Mouse (Mus musculus): ENCODE data around the gene Twist1. TPM values are rescaled to one million over a fixed set of nuclear protein-coding genes. Genes with fewer than 3 reads are reported as not detected.
A peak's percentile ranks its signal among the peaks of the same experiment; 100 is the strongest.

Twist1 gene
- polyA plus RNA-seq, 2 experiments, result 69.7 to 259 TPM

DNA sequence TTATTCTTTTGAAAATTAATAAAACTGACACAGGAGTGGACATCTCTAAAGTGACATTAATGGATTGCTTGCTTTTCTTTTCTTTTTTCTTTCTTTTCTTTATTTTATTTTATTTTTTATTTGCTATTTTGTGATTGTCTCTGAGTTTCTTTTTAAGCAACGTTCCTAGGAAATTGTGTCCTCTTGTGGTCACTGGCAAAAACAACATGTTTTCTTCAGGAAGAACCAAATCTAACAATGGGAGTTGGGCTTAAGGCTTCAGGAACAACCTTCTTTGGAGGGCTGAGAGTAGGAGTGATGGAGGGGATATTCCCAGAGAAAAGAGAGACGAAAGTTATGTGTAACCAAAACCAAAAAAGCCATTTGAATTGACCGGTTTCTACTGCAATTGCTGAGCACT, 4.6 kb upstream of the Twist1 start:
- ATAC-seq (ENCODE audit: low FRiP score, low read depth) (no peak), DNase-seq (ENCODE audit: low spot score) (no peak)
- H3K27ac ChIP-seq (replicated peaks; ENCODE audit: low read depth, low read length), result no peak overlapping the region
- no peaks in the 10 kb centered on the region for H3K36me3 ChIP-seq (ENCODE audit: control insufficient read depth, insufficient read depth, low read length)
- H3K27me3 ChIP-seq (ENCODE audit: control insufficient read depth, insufficient read depth, low read length), result no peaks in the 10 kb centered on the region; the same call in 1 of the 2 replicates
- WGBS, result 6% methylated on average over 3 of the region's 3 CpGs
- no peak for TF ChIP-seq POLR2A (IDR thresholded peaks at IDR 0.05; ENCODE audit: borderline replicate concordance, extremely low read depth, insufficient read depth, insufficient read length)
- no peak overlapping the region for H3K4me3 ChIP-seq (replicated peaks; ENCODE audit: low read length)
- no peak overlapping the region for H3K4me2 ChIP-seq (replicated peaks; ENCODE audit: low read depth, low read length, severe bottlenecking)
- no peaks in the 10 kb centered on the region for H3K9me3 ChIP-seq (ENCODE audit: control insufficient read depth, low read length)
- peaks cover 4% of the 10 kb centered on the region; the same call in 1 of the 2 replicates for H3K4me1 ChIP-seq (ENCODE audit: control insufficient read depth, insufficient read depth, low read length)
- H3K9ac ChIP-seq (ENCODE audit: low read depth, low read length, severe bottlenecking), result no peak overlapping the region

DNA sequence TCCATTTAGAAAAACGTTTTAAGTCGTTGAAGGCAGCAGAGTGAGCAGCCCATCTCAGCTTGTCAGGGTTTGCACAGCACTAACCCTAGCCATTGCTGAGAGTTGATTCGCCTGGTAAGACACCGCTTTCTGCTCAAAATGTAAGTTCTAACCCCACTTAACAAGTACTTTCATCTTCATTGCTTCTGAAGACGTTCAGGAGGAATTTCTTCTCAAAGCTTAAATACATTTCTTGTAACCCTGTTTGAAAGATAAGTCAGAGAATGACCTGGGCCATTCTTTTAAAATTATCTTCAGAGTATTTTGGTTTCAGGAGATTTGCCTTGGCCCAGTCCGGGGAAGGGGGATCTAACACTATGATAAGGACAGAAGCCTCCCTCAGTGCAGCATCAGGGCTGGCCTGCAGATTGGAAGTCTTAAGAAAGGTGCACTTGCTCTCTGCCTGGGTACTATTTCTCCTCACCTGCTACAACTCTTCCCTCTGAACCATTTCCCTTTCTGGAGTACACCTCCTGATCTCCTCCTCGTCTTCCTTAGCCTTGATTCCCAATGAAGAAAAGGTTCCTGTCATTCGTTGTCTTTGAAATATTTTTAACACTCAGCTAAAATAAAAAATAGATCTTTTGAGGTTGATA, 2.4 kb upstream of the Twist1 start:
- Histone ChIP-seq H3K27ac (replicated peaks; ENCODE audit: low read depth, low read length) (no peak overlapping the region), H3K36me3 (ENCODE audit: control insufficient read depth, insufficient read depth, low read length) (peaks cover 4% of the 10 kb centered on the region; the same call in 1 of the 2 replicates), H3K4me3 (replicated peaks; ENCODE audit: low read length) (no peak overlapping the region; the same call in 1 of the 2 replicates), H3K9ac (ENCODE audit: low read depth, low read length, severe bottlenecking) (no peak overlapping the region), H3K4me1 (ENCODE audit: control insufficient read depth, insufficient read depth, low read length) (peaks cover 4% of the 10 kb centered on the region; the same call in 1 of the 2 replicates), H3K9me3 (ENCODE audit: control insufficient read depth, low read length) (no peaks in the 10 kb centered on the region), H3K4me2 (replicated peaks; ENCODE audit: low read depth, low read length, severe bottlenecking) (peak overlapping the region; percentile 72; the same call in 1 of the 2 replicates), H3K27me3 (ENCODE audit: control insufficient read depth, insufficient read depth, low read length) (no peaks in the 10 kb centered on the region; the same call in 1 of the 2 replicates)
- ATAC-seq (ENCODE audit: low FRiP score, low read depth) (no peak), DNase-seq (ENCODE audit: low spot score) (no peak)
- no peak for TF ChIP-seq POLR2A (IDR thresholded peaks at IDR 0.05; ENCODE audit: borderline replicate concordance, extremely low read depth, insufficient read depth, insufficient read length)
- WGBS, result 32% methylated on average over 8 of the region's 8 CpGs

DNA sequence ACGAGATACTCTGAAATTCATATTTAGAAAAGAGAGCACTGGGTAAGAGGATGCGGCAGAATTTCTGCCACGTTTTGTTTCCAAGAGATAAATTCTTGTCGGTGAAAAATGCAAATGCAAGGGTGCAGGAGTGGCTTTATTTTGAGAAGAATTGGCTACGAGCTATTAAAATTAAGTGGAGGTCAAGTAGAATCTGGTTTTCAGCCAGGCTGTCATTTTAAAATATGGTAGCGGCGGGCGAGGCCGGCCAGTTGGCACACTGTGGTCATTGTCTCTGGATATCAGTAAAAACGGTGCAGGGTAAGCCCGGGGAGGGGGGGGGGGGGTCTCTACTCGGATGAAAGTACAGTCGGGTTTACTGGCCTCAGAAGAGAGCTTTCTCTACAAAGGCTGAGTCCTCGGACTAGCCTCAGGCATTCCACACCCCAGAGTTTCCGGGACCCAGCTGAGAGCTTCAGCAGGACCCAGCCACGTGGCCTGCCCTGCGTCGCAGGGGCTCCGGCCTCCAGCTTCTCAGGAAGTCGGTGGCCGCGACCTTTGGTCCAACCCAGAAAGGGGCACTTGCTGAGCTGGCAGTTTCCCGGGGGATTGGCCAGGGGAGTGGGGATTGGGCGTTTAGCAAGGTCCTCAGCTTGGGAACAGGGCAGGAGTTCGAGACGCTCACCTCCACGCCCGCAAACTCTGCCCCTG, 1.7 kb upstream of the Twist1 start:
- Histone ChIP-seq H3K9me3 (ENCODE audit: control insufficient read depth, low read length) (no peaks in the 10 kb centered on the region), H3K4me2 (replicated peaks; ENCODE audit: low read depth, low read length, severe bottlenecking) (peak overlapping the region; percentile 72), H3K4me3 (replicated peaks; ENCODE audit: low read length) (peak overlapping the region; percentile 93), H3K36me3 (ENCODE audit: control insufficient read depth, insufficient read depth, low read length) (peaks cover 4% of the 10 kb centered on the region; the same call in 1 of the 2 replicates), H3K4me1 (ENCODE audit: control insufficient read depth, insufficient read depth, low read length) (peaks cover 4% of the 10 kb centered on the region; the same call in 1 of the 2 replicates), H3K27me3 (ENCODE audit: control insufficient read depth, insufficient read depth, low read length) (no peaks in the 10 kb centered on the region; the same call in 1 of the 2 replicates), H3K27ac (replicated peaks; ENCODE audit: low read depth, low read length) (peak overlapping the region; percentile 58), H3K9ac (ENCODE audit: low read depth, low read length, severe bottlenecking) (peak overlapping the region; percentile 99)
- TF ChIP-seq POLR2A (IDR thresholded peaks at IDR 0.05; ENCODE audit: borderline replicate concordance, extremely low read depth, insufficient read depth, insufficient read length), result no peak
- DNase-seq (ENCODE audit: low spot score) (no peak), ATAC-seq (ENCODE audit: low FRiP score, low read depth) (no peak)
- WGBS, result 5% methylated on average over 25 of the region's 28 CpGs

DNA sequence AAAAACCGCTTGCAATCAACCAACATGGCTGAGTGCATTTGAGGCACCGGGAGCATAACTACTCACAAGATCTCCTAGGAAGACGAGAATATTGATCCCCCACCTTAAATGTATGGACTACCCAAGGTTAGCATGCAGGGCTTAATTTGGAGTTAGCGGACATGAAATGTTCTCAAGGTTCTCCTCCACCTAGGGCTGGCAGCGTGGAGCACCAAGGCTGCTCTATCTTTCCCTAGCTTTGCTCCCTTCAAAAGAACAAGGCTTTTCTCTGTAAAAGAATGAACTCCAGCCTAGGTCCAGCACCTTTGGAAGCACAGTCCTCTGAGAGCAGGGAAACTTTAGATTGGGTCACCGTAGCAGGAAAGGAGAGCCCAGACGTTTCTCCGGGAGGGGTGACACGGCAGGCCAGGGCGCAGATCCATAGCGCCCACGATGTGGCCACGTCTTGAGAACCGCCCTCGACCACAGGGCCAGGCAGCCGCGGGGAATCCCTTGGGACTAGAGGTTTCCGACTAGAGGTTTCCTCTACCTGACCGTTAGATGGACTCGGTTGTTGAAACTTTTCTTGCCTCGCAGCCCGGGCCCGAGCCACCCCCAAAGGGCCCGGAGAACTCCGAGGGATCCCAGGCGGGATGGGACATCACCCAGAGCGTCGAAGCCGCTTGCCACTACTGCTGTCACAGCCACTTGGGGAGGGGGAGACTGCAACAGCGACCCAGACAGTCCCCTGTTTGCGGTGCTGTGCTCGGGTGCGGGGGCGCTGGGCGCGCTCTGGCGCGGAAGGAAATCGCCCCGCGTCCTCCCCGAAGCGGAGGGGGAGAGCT, 683 bp upstream of the Twist1 start:
- Histone ChIP-seq H3K9me3 (ENCODE audit: control insufficient read depth, low read length) (no peaks in the 10 kb centered on the region), H3K4me2 (replicated peaks; ENCODE audit: low read depth, low read length, severe bottlenecking) (peak overlapping the region; percentile 72), H3K27ac (replicated peaks; ENCODE audit: low read depth, low read length) (peak overlapping the region; percentile 99), H3K9ac (ENCODE audit: low read depth, low read length, severe bottlenecking) (peak overlapping the region; percentile 99), H3K4me3 (replicated peaks; ENCODE audit: low read length) (peak overlapping the region; percentile 93), H3K36me3 (ENCODE audit: control insufficient read depth, insufficient read depth, low read length) (peaks cover 14% of the 10 kb centered on the region), H3K4me1 (ENCODE audit: control insufficient read depth, insufficient read depth, low read length) (peaks cover 4% of the 10 kb centered on the region; the same call in 1 of the 2 replicates), H3K27me3 (ENCODE audit: control insufficient read depth, insufficient read depth, low read length) (no peaks in the 10 kb centered on the region; the same call in 1 of the 2 replicates)
- DNase-seq (ENCODE audit: low spot score) (peak; percentile 53), ATAC-seq (ENCODE audit: low FRiP score, low read depth) (no peak)
- TF ChIP-seq POLR2A (IDR thresholded peaks at IDR 0.05; ENCODE audit: borderline replicate concordance, extremely low read depth, insufficient read depth, insufficient read length), result peak; percentile 39; the same call in 1 of the 2 replicates
- under 1% methylated on average over 43 of the region's 43 CpGs for WGBS
